Mouse (Mus musculus) heart, postnatal 0 days (tissue): ENCODE data around the gene Slco2b1.

Experiments used
- CTCF ChIP-seq: IDR thresholded peaks from 2 replicates; pipeline ENCODE4 v1.5.1; 2016; ENCODE audit warnings: antibody characterized with exemption, control low read depth, low read depth
- EP300 ChIP-seq: IDR thresholded peaks from 2 replicates; pipeline ENCODE4 v1.6.1; 2016; ENCODE audit warnings: antibody characterized with exemption, low read depth

GRCm38 (mm10) chr7:99670915-99671314, 40.2 kb downstream of the Slco2b1 start:
- TF ChIP-seq EP300 (no peak), CTCF (no peak)
